Mouse (Mus musculus) testis, postnatal 10 days (tissue): ENCODE measurements at regions not wholly inside any gene's neighbourhood (a gene's known extent, or its start where the extent isn't known, plus 50 kb on each side); places are given as distances from the start of the nearest gene placed in this dataset.

Experiments
- DNase-seq: peaks from one replicate; pipeline ENCODE4 v3.0.0; 2021; ENCODE audit warnings: low spot score

GRCm38 (mm10) chr7:123059718-123060337, 63.9 kb upstream of the Tnrc6a start:
- DNase-seq, result no peak

GRCm38 (mm10) chr7:123063264-123064011, 60.2 kb upstream of the Tnrc6a start:
- no peak for DNase-seq

GRCm38 (mm10) chr7:123065951-123066351, 57.7 kb upstream of the Tnrc6a start:
- peak; percentile 53 for DNase-seq

- DNase-seq, result no peak
Observed at GRCm38 (mm10) chr7:123067396-123067795, 56.3 kb upstream of the Tnrc6a start.

GRCm38 (mm10) chr7:123068241-123068640, 55.4 kb upstream of the Tnrc6a start:
- DNase-seq, result no peak

GRCm38 (mm10) chr7:123068715-123069273, 54.9 kb upstream of the Tnrc6a start:
- DNase-seq, result peak; percentile 64

- DNase-seq, result no peak
Observed at GRCm38 (mm10) chr7:123069280-123069679, 54.4 kb upstream of the Tnrc6a start.

GRCm38 (mm10) chr7:123070861-123071260, 52.8 kb upstream of the Tnrc6a start:
- no peak for DNase-seq
